Mouse (Mus musculus) kidney, postnatal 14 days (tissue): ENCODE data around the gene Ush2a.
A peak's percentile ranks its signal among the peaks of the same experiment; 100 is the strongest.

Experiments used
- DNase-seq: peaks from one replicate; pipeline ENCODE4 v3.0.0; 2022; ENCODE audit warnings: mixed read lengths

Gene Ush2a

DNA sequence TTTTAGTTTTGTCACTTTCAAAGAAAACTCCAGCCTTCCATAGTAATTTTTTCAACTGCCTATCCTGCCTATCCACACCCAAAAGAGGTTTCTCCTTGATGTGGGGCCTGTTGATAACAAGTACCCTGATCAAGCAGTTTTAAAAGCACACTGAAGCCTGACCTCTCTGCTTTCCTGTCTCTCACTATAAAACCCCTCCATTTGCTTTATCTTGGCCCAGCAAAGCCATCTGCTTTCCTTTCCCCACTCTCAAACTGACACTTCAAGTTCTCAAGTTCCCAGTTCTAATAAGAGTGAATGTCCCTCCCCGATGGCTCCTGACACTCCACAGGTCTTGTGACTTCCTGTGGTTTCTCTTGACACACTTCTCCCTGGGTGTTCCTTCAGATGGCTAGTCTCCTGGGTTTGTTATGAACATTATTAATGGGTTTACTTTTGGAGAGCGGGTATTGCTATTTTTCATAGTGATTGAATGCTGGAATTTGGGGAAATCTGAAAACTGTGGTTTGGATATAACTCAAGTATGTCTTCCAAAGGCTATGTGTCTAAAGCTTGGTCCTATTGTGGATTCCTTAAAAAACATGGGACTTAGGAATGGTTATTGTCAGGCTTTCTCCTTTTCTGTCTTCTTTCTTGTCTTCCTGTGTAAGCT, 126.1 kb downstream of the Ush2a start:
- no peak for DNase-seq

DNA sequence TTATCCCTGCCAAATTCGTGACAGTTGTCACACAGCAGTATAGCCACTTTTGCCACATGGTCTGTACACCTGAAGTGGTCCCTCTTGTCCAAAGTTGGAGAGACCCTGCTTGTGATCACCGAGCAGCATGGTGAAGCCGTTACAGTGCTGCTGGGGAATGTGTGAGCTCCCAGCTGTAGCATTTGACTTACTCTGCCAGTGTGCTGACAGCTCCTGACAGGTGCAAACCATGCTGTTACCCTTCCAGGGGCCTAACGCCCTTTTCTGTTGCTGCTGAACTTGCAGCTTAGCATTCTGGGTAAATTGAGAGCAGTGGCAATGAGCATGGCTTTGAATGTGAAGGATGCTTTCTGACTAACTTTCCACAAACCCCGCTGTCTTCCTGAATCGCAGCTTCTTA, 128.3 kb downstream of the Ush2a start:
- no peak for DNase-seq

DNA sequence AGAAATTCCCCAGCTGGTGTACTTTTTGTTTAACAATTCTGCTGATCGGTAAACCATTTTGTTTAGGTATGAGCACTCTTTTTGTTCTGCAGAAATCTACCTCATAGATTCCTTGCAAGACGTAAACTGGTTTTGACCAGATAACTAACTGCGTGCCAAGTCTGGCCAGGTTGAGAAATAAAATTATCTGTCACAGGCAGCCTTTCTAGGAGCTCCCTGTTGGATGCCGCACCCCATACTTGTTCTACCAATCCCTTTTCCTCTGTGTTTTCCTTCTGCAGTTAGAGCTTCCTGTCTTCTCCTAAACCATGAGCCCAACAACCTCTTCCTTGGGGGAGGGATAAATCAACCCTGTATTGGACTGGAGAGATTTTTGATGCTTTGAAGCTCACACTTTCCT, 145.4 kb downstream of the Ush2a start:
- DNase-seq: no peak

DNA sequence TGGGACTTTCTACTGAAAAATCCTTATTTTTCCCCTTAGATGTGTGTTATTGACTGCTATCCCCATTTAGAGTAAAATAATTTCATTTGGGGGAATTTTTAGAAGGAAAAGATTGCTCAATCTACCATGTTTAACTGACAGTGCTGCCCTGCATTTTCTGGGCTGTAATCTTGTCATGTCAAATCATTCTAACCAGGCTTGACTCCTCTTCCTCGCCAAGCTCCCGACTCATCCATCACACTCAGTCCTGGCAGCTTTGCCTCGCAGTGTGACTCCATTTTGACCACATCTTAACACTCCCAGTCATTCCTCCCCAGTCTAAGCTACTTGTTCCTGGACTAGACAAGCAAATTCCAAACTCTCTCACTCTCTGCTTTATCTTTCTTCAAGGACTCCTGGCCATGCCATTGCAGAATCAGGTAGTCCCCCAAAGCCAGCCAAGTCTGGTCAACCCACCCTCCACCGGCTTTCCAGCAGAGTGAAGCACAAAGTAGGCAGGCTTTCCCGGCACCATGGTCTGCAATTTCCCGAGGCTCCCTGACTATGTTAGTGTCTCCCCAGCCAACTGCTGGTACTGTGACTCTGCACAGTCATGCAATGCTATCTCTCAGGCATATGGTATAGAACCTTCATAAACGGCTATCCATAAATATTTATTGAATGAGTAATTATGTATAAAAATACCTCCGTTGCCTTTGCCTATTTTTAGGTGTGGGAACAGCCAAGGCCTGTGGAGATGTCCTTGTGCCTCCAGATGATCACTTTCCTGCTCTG, 146.0 kb downstream of the Ush2a start:
- no peak for DNase-seq

DNA sequence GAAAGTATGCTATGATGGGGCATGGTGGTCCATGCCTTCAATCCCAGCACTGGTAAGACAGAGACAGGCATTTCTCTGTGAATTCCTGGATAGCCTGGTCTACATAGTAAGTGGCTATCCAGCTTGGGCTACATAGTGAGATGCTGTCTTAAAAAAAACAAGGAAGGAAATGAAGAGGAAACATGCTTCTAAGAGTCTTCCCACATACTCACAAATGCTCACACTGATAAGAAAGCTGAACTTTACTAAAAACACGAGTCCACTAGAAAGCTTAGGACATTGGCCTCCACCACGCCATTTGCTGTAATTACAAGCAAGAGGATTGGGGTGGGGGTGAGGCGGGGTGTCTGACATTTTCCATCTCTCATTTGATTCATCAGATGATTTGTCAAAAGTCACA, 148.7 kb downstream of the Ush2a start:
- DNase-seq: no peak

DNA sequence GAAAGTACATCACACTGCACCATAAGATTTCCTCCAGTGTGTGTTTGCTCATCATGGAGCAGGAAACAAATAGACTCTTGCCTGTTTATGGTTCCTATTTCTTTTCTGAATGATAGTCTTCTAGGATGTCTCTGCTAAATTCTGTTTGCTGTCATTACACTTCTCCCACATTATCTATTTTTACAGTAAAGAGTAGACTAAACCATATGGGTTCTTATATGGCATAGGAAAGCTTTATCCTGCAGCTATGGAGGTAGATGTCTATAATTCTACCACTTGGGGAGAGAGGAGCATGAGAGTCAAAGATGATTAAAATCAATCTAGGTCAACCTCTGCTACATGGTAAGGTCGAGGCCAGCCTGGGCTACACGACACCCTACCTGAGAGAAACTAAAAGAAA, 158.7 kb downstream of the Ush2a start:
- no peak for DNase-seq

DNA sequence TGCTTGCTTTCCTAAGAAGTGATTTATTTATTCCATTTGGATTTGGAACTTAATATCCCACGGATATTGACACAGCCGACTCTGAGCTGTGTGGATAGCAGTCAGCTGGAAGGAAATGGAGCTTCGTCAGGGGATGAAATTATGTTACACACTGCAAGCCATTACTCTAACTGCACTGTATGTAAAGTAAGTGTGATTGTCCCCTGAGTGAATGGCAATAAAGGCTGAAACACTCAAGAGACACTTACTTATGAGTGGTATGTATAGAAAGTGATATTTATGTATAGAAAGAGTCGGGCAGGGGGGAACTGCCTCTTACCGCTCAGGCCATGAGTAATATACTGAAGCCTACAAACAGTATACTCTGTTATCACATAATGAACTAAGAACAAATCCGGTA, 166.3 kb downstream of the Ush2a start:
- no peak for DNase-seq

DNA sequence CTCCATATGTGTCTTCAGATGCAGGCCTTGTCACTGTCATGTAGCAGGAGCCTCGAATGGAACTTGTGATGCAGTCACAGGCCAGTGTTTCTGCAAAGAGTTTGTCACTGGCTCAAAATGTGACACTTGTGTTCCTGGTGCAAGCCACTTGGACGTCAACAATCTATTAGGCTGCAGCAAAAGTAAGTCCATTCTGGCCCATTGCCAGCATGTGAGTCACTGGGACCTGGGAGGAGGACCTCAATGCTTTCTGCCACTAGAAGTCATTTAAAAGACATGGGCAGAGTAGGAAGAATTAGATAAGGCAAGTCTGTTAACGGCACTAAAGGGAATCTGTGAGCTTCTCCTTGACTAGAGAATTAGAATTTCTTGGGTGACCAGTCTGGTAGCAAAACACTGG, 168.9 kb downstream of the Ush2a start:
- DNase-seq: no peak

DNA sequence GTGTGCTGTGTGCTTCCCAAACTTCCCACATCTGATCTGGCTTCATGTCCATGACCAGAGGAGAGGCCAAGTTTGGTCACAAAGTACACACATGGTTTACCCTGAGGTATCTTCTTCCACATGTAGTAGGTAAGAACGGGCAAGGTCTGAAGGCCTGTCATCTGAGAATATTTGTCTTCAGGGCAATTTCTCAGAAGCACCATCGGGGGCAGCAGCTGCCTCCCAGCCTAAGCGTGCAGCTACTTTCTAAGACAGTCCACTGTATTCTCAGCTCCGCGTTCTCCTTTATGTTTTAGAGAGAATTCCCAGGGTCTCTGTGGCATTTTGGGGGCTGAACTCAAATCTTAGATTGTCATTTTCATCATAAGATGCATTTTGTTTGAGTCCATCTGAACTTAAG, 186.1 kb downstream of the Ush2a start:
- no peak for DNase-seq

DNA sequence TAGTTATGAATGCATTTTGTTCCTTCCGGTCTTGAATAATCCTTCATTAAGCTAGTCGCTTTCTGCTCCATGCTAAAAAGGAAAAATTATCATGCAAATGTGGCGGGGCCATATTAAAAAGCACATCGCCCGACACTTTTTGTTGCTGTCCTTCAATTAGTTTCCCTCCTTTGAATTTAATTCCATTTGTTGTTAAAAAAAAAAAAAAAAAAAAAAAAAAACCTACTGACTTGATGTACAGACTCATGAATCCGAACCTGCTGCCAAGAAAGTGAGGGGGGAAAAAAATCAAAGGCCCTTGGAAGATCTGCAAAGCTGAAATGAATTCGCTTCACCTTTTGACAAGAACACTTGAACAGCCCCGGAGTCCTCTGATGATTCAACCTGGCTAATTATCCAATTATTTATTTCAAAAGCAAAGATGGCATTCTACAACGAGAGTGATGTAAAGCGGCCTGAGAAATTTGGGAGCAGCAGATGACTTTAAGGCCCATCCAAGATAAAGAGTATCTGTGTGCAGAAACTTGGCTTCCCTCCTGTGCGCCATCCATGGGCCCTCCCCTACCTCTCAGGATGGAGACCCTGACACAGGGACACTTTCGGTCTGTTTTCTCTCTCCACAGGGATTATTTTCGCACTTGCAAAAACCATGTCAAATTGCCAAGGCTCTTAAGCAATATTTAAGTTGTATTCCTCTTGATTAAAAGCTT, 194.8 kb downstream of the Ush2a start:
- DNase-seq: no peak

DNA sequence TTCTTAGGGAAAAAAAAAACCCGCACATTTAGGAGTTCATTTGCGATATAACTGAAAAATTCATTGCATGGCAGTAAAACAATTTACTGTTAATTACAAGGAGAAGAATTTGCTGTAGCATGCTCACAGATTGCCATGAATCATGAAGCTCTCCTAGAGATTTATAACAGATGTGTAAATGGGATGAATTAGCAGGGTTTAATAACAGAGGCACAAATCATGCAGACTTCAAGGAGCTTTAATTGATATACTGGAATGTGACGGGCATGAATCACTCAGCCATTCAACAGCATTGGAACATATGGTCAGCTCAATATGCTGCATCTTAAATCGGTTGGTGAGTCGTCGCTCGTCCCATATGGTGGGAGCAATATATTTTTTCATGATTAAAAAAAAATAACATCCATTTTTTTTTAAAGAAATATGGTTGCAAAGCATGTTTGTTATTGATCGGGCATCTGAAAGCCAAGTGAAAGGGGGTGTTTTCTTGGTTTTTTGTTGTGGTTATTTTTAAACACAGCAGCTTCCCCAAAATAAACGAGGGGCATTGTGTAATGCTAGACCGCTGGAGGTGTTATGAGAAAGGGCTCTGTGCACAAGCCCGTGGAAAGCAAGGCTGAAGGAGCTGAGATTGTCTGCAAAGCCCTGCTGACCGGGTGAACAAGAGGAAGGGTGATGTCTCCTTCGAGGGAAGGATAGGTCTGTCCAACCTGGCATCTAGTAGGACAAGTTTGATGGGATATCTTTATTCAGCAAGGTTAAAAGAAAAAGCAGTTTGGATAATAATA, 195.6 kb downstream of the Ush2a start:
- DNase-seq: no peak

DNA sequence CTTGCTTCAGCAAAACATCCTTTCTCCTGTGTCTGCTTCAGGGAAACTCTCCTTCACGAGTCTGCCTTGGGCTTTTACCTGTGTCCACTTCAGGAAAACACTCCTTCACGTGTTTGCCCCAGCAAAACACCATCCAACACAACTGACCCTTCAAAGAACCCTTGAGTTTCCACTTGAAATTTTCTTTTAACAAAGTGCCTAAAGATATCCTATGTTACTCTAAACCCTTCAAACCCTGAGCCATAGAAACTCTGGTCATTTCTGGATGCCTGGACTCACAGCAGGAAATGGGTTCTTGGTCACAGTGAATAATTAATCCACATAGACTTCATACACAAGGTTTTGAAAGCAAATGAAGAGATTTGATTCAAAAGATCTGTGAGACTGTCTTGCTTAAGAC, 199.4 kb downstream of the Ush2a start:
- DNase-seq: no peak

DNA sequence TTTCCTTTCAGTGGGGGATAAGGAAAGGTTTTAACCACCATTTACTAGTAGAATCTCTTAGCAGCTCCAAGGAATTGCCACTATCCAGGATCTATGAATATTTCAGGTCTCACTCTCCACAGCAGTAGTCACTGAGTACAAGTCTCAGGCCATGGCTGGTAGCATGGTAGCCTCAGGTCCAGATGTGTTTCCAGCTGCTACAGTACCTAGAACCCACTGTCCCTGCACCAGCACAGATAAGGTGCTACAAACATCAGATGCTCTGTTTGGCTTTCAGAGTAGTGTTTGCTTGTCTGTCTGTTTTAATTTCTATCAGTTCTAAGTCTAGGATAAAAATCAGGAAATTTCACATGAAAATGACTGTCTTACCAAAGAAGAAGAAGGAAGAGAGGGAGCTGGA, 202.8 kb downstream of the Ush2a start:
- no peak for DNase-seq

DNA sequence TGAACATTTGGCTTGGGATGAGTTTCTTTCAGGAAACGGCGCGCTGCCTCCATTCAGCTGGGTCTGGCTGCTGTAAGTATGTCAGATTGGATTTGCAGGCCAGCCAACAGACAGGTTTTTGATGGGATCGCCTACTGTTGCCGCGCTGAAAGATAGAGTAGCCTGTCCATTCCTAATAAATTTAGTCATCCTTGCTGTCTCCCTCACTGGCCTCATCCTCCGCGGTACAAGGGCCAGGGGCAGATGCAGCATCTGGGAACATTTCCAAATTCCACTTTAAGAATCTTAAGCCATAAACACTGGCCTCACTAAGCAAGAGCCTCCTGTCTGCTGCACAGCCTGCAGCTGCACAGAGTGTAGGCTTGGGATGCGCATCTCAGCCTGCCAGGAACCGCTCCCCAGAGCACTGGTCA, 206.6 kb downstream of the Ush2a start:
- peak; percentile 7 for DNase-seq

DNA sequence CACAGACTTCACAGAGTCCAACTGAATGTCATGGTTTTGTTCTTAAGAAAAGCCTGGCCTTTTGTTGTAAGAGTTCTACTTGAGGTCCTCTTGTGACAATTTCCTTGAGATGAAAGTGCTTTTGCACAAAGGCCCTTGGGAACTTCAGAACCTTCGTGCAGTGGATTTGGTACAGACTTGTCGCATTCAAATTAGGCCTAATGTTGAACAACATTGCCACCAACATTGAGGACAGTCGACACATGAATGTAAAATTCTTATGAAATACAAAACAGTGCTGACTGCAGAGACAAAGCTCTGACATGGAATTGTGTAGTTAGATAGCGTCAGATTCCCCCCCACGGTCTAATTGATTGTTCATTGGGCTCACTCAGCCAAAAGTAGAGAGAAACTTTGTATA, 243.1 kb downstream of the Ush2a start:
- DNase-seq: no peak

DNA sequence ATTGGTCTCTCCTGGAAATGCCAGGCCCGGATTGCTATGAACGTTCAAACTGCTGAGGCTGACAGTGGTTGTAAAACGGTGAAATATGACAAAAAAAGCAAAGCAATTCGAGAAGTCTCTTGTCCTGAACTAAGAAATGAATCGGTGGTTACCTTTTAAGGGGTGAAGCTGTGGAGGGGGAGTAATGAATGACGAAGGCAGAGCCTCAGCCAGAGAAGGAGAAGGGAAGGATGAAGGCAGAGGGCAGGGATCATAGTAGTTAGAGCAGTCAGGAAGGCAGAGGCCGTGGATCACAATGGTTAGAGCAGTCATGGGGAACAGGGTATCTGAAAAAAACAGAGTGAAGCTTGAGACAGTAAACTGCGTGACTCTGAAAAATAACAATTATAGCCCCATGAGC, 257.0 kb downstream of the Ush2a start:
- no peak for DNase-seq

DNA sequence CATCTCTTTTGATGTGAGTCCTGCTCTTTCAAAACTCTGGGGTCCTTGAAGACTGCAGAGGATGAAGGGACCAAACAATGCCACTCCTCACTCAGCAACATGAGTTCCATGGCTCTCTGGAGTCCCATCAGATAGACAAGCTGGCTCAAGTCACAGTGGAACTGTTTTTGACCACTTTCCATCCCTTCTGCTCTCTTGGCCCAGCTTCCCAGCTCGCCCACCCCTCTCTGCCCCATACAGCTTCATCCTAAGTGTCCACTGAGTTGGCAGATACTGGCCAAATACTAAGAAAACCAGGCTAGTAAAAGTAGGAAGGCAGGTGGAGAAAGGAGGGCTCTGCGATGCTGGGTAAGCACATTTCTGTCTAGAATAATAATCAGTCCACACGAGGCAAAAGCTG, 265.6 kb downstream of the Ush2a start:
- no peak for DNase-seq

DNA sequence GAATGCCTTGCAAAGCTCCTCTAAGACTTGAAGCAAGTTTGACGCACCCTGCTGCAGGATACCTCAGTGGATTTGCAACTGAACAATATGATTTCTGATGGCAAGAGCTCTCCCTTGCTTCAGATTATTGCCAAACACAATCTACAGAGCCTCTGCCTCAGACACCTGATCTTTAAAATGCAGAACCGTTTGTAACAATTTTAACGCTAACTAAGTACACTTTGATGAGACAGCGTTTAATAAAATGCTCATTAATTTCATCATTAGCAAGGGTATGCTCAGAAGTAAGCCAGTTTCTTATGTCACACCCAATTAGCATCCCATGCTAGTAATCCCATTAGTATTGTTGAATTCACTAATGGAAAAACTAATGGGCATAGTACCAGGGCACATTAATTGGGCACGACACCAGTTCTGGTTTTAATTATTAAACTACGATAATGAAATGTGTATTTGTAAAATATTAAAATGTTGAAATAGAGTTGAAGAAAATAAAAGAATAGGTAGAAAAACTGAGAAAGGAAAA, 267.8 kb downstream of the Ush2a start:
- no peak for DNase-seq

DNA sequence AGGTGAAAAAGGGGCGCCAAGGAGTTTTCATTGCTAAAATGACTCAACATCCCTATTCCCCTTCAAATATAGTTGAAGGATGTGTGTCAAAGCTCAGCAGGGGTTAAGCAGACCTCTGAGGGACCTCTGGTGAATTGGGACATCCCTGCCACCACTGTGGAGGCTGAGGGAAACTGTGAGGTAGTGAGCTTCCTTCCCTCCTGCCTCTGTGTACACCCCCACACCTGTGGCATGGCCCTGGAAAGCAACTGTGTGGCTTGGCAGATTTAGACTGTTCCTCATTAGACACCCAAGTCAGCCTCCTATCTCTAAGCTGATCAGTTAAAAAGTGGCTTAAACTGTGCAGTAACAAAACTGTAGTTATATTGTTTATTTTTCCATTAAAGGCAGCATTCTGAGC, 275.2 kb downstream of the Ush2a start:
- no peak for DNase-seq

DNA sequence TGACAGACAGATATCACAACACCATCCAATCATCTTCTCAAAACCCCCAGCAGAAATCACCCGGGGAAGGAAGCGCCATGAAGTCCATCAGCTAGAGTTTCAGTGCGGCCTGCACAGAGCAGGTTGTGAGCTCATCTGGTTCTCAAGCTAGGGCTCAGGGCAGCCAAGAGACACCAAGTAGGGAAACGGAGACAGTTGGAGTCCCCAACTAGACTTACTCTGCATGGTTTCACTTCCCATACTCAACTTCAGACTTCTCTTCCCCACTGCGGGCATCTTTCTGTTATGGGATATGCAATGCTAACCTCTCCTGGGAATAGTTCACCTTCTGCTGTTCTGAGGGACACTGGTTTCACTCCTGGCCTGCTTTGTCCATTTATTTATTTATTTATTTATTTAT, 277.8 kb downstream of the Ush2a start:
- no peak for DNase-seq

DNA sequence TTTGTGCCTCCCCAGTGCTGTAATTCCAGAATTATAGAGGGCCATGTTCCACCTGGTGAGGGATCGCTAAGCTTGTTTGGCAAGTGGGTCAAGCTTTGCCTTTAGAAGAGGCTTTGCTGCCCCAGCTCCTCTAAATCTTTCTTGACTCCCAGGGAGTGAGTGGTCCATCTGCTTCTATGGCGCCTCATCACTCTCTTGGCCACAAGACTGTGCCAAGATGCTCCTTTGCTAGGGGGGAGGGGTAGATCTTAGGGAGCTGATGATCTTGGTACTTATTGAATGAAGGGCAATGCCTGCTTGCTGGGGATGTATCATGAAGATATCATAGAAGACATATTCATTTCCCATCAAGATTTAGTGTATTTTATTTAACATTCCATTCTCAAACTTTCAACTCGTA, 279.7 kb downstream of the Ush2a start:
- DNase-seq: no peak

DNA sequence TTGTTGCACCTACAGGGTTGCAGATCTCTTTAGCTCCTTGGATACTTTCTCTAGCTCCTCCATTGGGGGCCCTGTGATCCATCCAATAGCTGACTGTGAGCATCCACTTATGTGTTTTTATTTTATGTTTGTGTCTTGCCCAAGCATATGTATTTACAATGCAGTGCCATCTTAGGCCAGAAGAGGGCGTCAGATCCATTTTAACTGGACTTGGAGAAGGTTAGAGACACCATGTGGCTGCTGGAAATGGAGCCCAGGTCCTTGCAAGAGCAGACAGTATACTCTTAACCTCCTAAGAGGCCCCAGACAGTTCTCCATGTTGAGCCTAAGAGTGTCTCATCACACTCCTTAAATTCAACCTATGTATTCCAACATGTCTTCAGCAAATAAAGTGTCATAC, 281.5 kb downstream of the Ush2a start:
- no peak for DNase-seq

DNA sequence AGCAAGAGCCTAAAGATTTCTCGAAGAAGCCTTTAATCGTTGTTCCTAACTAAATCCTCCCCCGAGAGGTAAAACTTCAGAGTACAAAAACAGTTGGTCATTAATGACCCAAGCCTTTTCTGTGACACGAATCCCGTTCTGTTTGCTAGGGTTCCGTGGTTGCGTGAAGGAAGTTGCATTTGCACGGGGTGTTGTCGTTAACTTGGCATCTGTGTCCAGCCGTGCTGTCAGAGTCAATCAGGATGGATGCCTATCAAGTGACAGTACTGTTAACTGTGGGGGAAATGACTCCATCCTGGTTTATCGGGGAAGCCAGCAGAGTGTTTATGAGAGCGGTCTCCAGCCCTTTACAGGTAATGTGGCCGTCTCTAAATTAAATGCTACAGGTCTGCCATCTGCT, 287.9 kb downstream of the Ush2a start:
- DNase-seq: no peak
